Mouse (Mus musculus) lung, postnatal 4 days (tissue): ENCODE measurements around the gene Tiam1.
"Not testable (repeated sequence)": the region's sequence is repeated elsewhere in the genome, so short reads cannot be mapped to it uniquely, and the experiment has no call there.

Source experiments
- DNase-seq, 2 experiments: peaks; one replicate each; pipeline ENCODE4 v3.0.0; 2021

The Tiam1 gene

DNA sequence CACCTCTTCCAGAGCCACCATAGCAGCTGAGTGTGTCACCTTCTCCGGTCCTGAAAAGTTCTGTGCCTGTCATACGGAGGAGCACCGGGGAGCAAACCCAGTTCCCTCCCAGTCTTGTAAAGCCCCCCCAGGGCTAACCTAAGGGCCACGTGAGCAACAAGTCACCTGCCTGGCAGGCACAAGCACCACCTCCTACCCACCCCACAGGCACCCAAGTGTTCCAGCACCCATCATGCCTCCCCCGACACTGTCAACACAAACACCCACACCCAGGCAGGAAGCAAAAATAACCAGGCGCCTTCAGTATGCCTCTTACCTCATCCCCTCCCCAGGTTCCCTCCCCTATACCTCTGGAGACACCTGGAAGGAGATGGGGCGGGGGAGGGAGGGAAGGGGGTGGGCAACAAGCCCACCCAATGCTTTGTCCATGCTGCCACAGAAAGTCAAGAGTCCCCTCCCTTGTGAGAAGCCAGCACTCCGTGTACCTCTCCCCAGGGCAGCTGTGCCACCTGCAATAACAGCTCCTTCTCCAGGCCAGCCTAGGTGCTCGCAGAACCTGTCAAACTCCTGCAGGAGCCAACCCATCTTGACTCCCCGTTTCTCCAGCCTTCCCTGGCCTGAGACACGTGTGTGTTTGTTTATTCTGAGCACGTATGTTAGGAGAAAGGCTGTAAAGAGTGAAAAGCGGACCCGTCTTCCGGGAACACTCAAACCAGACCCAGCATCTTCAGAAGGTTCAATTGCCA is 38.7 kb downstream of the Tiam1 start:
- no peak for DNase-seq

DNA sequence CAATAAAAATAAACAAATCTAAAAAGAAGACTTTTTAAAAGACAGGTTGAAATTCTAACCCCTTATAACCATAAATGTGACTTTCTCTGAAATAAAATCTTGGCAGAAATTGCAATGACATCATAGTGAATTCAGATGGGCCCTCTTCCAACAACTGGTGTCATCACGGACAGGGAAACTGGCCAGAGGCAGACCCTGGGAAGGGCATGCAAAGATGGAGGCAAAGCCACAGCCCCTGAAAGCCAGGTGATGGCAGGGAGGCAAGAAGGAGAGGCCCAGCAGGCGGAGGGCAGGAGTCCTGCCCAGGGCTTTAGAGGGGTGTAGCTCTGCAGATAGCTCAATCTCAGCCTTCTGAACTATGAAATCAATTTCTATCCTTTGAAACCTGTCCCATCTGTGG is 39.8 kb downstream of the Tiam1 start:
- DNase-seq, result no peak

DNA sequence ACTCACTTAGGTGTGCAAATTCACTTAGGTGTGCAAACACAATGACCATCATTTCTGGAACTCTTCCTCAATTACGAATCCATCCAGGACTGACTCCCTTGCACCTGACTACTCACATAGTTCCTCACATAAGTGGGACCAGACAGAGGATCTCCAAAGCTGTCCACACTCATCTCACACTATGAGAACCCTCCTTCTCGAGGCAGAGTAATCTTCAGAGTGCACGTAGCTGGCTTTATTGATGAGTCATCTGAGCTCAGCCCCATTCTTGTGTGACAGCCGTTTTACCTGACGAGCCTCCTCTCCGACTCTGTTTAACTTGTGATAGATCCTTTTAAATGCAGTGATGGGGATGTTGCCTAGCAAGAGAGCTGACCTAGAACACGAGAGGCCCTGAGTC is 41.0 kb downstream of the Tiam1 start:
- no peak for DNase-seq

DNA sequence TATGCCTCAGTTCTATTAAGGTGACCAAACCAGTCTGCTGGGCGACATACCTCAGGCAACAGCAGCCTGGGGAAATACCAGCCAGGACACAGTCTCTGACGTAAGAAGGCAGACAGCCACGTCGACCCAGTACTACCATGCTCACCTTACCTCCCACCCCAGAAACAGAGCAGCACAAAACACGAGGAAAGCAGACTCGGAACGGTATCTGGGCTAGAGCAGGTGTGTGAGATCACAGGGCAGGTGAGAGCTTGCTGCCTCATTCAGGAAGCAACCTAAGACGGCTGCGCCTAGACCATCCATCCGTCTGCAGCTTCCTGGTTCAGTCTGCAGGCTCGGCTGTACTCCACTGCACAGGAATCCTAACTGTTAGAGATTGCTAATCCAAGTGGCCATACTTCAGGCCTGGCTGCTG is 45.4 kb downstream of the Tiam1 start:
- DNase-seq, result peak in 1 of 2 experiments; percentile 14

DNA sequence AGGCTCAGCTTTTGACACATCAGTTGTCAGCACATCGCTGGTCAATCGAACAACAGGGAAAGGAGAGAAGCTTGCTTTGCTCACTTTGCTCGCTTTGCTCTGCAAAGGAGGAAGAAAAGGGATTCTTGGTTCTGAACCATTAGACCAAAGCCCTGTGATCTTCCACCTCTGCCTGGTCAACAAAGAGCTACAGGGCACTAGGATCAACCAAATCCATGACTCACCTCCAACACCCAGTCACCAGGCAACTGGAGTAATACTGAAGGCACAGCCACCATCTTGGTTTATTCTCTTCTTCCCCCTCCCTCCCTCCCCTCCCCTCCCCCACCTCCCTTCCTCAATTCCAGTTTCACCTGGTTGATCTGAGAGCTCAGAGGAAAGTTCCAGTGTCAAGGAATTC is 45.8 kb downstream of the Tiam1 start:
- no peak for DNase-seq

DNA sequence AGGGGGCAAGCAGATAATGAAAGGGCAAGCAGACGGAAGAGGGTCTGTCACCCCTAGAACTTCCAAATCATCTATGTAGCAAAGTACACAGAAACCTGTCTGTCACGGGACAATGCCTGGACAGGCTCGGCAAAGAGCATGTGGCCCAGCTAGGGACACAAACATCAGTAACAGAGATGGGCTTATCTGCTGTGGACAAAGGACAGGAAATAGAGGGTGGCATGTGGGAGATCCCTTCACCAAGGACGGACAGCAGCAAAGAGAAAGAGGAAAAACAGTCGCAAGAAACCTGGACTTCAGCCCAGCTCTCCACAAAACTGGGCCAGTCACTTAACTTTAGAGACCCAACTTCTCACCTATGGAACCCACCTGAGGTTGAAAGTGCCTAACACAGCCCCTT is 47.6 kb downstream of the Tiam1 start:
- DNase-seq, result no peak

DNA sequence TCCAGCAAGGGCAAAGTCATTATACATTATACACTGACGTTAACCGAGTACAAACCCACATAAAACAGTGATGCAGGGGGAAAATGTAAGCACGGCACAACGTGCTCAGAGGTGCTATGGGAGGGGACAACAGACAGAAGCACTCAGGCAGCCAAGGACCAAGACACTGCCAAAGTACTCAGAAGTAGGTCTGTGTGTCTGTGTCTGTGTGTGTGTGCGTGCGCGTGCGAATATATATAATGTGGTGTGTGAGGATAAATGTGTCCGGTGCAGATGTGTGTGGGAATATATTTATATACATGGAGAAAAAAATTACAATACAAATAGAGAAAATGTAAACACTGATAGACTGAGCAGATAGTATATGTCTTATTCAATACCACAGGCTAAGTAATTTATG is 50.6 kb downstream of the Tiam1 start:
- no peak for DNase-seq

DNA sequence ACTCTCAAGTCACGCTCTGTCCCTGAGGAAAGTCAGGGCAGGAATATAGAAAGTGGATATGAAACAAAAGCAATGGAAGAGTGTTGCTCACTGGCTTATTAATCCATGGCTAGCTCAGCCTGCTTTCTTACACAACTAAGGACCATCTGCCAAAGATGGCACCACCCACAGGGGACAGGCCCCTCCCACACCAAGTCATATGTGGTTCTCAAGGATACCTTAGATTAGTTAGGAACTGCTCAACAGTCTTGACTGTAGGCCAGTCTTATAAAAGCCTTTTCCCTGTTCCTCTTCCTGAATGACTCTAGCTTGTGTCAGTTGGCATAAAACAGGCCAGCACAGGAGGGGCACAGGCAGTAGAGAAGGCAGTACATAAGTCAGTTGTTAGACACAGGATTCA is 51.7 kb downstream of the Tiam1 start:
- no peak for DNase-seq

DNA sequence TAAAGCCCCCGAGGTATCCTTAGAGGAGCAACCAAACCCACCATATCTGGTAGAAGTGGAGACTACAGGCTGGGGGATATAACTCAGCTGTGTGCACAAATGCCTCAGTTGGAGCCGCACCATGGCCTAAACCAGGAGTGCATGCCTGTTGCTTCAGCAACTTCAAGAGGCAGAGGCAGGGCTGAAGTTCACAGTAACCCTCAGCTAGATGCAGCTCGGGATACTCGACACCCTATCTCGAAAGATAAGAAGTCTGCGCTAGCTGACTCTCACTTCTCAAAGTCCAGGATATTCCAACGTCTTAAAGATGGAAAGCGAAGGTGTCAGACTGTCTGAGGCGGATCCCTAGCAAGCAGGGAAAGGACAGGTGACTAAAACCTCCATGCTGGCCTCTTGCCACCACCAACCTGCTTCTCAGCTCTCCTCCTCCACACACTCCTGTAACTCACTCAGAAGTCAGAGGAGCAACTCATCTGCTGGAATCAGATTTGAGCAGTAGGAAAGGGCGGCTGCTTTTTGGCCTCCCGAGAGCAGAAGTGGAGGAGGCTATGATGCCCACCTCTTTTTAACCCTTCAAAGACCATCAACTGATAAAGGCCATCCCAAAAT is 52.4 kb downstream of the Tiam1 start:
- DNase-seq, result no peak

DNA sequence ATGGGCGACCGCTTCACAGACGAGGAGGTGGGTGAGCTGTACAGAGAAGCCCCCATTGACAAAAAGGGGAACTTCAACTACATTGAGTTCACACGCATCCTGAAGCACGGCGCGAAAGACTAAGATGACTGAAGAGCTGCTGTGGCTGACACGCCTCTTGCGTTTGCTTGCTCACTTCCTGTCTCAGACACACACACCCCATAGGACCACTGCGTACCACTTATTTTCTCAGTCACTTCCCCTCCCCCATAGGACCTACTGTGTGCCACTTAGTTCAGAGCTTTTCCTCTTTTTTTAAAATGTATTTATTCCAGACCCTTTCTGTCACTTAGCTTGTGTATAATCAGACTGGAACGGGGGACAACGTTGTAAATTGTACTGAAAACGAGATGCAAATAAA is 53.2 kb downstream of the Tiam1 start:
- DNase-seq, result no peak

DNA sequence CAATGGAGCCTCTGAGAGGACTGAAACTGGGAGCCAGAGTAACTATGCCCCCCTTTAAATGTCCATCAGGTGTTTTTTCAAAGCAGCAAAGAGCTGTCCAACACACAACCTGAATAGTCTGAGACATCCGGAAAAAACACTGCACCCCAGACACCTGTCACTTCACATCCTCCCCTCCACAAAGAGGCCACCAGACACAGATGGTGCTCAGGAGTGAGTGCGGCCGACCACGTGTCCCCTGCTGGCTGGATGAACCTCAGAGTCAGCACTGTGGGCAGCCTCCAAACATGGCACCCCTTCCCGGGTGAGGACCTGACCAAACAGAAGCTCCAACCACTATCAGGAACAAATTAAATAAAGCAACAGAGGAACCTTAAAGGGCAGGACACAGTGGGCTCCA is 56.3 kb downstream of the Tiam1 start:
- no peak for DNase-seq

DNA sequence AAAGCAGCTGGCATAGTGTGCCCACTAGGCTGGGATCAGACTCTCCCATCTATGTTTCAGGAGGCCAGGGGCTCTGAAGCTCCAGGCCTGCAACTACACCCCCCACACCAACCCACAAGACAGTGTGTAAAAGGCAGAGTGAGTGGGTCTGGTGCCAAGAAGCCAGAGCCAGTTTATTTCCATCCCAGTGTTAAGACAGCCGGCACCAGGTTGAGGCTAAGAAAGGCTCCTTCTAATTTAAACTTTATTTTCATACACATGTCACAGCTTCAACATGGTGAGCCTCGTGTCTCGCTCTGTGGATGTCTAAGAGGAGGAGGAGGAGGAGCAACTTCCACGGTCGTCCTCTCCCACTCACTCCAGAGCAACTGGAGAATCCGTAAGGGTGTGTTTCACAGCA is 57.5 kb downstream of the Tiam1 start:
- DNase-seq, result no peak

DNA sequence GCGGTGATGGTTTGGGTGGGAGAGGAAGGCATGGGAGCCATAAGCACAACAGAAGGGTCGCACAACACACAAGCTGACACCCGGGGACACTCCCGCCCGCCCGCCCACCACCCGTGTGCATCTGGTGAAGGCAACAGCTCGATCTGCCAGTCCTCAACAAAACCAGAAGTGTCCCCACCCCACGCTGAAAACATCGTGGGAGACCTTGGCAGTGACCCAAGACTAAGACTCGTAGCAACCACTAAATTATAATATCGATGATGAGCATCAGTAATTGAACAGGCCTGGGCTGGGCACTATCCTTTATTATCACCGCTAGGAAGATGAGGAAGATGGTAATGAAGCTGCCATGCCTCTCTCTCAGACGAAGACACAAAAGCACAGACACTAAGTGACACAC is 58.0 kb downstream of the Tiam1 start:
- DNase-seq, result no peak

DNA sequence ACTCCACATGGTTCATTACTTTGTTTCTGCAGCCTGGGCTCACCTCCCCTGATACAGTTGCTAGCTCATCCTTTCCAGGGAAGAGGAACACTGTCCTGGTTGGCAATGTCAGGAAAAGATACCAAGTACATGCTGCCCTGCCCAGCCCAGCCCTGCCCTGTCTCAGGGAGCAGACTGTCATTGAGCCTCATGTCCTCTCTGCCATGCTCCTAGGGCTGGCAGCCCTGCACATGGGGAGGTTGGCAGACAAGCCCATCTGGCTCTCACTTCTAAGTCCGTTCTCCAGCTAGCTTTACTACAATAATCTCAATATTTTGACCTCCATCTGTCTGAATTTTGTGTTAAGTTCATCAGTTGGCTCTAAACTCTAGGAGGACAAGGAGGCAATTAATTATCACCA is 62.4 kb downstream of the Tiam1 start:
- no peak for DNase-seq

DNA sequence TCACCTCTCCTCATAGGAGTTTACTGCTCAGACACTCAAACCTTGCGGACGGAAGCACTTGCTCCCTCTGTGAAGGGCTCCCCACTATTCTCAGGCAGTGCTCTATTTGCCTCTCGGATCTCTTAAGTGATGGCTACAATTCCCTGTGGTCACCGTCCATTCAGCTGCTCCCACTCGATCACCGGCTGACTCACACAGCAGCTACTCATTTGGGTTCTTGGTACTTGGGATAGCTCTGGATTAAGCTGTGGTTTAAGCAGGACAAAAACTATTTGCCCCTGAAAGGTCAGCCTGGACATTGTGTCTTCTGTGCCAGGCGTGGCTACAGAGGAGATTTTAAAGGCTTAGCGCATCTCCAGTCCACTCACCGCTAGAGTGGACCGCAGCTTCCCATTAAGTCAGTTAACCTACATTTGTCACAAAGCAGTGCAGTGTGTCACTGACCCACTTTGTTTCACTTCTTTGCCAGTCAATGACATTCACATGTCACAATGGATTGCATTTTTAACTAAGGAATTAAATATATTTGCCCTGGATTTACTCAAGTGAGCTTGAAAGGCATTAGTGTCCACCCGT is 64.7 kb downstream of the Tiam1 start:
- DNase-seq, result no peak

DNA sequence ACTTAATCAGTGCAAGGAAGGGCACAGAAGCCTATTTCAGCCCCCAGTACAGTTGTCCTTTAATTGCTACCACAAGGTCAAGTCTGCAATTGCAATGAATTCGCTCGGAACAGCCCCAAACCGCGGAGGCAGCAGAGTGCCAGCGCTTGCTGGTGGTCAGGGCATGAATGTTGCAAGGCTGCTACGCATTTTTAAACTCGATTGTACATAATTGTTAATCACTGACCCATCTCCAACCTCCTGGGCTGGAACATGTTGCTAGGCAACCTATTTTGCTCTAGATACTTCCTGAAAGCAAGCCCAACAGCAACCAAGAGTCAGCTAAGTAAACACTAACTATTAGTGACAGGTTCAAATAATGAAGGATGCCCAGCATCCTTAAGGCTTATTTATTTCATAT is 70.1 kb downstream of the Tiam1 start:
- no peak for DNase-seq

DNA sequence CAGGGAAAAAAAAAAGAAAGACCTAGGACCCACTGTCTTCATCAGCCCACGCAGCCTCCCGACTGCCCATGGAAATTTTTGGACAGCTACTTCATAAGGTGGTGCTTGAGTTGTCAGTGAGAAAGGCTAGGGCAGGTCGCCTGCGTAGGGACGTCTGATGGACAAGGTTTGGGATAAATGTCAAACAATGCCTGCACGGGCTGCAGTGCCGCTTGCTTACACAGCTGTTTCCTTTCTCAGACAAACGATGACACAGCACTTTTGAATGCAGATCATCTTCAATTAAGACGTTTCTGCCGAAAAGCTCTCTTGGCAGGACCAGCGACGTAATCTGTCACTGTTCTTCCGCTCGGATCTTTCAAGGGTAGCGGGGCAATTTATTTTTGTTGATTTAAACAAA is 70.9 kb downstream of the Tiam1 start:
- peak; percentile 35 to 51 for DNase-seq

DNA sequence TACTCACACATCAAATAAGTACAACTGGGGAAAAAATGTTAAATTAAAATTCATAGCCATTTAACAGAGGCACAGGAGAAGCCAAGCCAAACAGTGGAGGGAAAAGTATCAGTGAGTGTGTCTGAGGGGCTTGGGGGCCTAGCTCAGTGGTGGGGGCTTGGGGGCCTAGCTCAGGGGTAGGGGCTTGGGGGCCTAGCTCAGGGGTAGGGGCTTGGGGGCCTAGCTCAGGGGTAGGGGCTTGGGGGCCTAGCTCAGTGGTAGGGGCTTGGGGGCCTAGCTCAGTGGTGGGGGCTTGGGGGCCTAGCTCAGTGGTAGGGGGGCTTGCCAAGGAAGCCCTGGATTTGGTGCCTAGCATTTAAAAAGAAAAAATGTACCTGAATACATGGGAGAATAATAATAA is 72.4 kb downstream of the Tiam1 start:
- DNase-seq, result not testable (repeated sequence)

DNA sequence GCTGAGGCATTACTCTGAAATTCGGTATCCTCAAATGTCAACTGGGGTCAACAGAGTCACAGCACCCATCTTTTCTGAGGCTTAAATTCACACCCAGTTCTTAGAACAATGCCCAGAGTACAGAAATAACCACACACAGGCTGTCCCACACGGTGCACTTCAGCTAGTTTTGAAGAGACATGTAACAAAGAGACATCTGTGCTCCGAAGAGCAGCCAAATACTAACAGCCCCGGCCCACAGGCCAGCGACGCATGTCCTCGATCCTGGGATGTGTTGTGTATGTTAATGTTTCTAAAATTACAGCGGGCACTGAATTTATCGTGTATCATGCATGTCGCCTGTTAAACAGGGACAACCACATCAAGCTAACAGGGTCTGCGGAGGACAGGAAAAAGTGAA is 73.5 kb downstream of the Tiam1 start:
- no peak for DNase-seq

DNA sequence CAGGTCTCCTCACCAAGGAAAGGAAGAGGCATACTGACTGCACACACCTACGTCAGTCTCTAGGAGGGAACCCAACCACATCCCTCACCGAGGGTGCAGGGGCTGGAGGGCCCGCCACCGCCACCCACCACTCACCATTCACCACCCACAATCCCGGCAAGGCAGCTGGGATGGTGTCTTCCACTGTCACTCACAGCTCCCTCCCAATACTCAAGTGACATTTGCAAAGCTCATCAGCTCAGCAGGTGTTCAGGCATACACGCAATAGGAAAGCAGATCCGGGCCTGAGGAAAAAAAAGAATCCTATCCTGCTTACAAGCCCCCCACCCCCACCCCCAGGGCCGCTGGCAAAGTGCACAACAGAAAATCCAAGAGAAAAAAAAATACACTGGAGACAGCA is 74.4 kb downstream of the Tiam1 start:
- DNase-seq, result no peak

DNA sequence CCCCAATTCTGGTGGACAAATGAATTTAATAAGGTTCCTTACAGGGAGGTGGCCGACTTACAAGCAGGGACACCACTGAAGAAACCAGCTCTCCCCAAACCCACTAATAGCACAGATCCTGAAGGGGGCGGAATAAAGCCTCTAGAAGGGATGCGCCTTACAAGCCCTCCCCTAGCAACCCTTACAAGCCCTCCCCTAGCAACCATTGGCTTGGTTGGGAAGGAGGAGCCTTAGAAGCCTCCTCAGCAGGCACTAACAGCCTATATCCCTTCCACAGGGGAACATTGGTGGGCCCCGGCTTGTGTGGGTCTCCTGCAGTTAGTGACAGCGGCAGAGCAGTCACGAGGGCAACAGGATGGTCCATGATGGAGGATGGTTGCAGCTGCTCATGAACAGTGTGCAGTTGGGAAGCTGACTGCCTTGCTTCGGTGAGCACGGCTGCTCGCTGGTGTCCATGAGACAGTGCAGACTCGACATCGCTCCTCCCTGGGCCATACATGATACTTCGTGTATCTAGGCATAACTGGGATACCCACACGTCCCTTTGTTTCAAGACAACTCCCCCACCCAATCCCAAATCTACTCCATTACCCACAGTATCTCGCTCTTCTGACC is 90.6 kb downstream of the Tiam1 start:
- peak in 1 of 2 experiments; percentile 28 for DNase-seq

DNA sequence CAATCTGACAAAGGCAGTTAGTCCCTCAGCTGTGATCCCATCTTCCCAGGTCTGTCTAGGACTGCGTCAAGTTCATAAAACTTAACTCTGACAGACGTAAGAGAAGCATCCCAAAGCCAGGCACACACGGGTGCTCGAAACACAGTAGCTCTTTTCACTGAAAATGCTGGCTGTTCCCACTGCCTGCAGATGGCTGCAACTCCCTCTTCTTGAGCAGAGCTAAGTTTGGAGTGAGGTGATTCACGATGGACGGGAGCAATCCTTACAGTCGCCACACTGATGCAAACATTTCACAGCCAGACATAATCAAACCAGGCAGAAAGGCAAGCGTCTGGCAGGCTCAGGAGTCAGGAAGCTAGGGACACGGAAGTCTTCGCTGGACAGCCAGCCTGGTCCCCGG is 91.2 kb downstream of the Tiam1 start:
- DNase-seq, result no peak

DNA sequence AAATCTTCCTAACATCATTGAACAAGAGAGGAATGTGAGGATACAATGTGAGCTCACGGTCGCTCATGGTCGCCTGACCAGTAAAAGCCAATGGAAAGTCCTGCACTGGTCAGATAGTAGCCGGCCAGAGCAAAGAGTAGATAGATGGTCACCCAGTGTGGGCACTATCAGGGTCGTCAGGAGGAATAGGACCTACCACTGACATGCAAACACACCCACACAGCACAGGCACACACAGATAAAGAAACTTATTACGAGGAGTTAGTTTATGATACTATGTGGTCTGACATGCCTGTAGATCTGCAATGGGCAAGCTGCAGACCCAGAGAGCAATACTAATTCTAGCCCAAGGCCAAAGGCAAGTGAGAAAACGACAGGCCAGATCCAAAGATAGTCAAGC is 92.5 kb downstream of the Tiam1 start:
- no peak for DNase-seq

DNA sequence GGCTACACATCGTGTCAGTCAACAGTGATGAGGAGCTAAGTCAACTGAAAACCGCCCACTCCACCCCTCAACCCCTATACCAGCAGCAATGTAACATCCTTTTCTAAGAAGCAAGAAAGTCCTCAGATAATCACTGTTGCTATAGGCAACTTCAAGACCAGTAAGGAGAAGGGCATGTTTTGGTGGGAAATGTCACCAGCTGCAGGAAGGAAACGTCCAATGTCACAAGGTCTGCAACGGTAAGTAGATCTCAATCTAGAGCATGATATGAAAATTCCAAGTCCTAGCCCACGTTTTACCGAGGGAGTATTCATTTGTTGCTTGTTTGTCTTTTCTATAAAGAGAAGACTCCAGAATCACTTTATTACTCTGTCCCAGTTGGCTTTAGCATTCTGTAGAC is 95.7 kb downstream of the Tiam1 start:
- no peak for DNase-seq
